Comparison of ENCODE assay signal across 22 mouse cellular contexts in the genomic region with DNA sequence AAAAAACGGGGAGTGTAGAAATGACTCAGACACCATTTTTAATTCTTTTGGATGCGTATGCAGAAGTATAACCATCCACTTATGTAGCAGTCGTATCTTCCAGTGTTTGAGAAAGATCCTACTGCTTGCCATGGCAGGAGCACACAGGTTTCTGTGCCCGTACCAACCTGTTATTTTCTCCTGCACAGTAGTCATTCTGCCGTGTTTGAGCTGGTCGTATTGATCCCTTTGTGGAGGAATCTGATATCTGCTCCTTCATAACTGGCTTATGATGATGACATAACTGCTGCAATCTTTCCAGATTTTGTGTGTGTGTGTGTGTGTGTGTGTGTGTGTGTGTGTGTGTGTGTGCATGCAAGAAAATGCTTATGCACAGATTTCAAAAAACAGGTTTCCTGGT. TPM values are rescaled to one million over a fixed set of nuclear protein-coding genes. Genes with fewer than 3 reads are reported as not detected.
DNase-seq lines count a peak whose midpoint lies in the region; ATAC-seq and TF ChIP-seq lines count a peak whose summit lies in the region.
"Had no signal": no experiment of that assay in that cellular context is flagged by ENCODE, and none has a peak within 500 bp of the region (broad histone marks: within the 10 kb centered on the region; RNA-seq: fewer than 3 reads in every experiment).

No protein-coding gene starts in this region.

- H3K4me1 ChIP-seq in liver, adult 2 months (ENCODE audit: control insufficient read depth, insufficient read depth, low read length) = peaks cover 19% of the 10 kb centered on the region
- H3K4me1 ChIP-seq in liver, embryonic 11.5 days (replicated peaks; ENCODE audit: control insufficient read depth, insufficient read depth, low read length) = peaks cover 11% of the 10 kb centered on the region

- H3K9ac ChIP-seq in liver, adult 2 months (ENCODE audit: low read depth, low read length) = no peak overlapping the region
- H3K9ac ChIP-seq in liver, embryonic 11.5 days (ENCODE audit: low read depth, low read length) = no peak overlapping the region

- H3K4me2 ChIP-seq in liver, embryonic 11.5 days = no peak overlapping the region

- H3K4me3 ChIP-seq in liver, adult 2 months (ENCODE audit: insufficient read depth, low read depth, low read length) = no peak overlapping the region
- H3K4me3 ChIP-seq in liver, embryonic 11.5 days (ENCODE audit: low read depth, low read length) = no peak overlapping the region

- H3K36me3 ChIP-seq in liver, adult 2 months (ENCODE audit: control insufficient read depth, insufficient read depth, low read length) = peaks cover 14% of the 10 kb centered on the region
- H3K36me3 ChIP-seq in liver, embryonic 11.5 days (ENCODE audit: control insufficient read depth, insufficient read depth, low read length) = no peaks in the 10 kb centered on the region

- WGBS in liver, adult 2 months = 38% methylated on average over 6 of the region's 6 CpGs
- WGBS in liver, embryonic 11.5 days = 75% methylated on average over 6 of the region's 6 CpGs

- no peak for TF ChIP-seq CTCF in liver, adult 2 months (IDR thresholded peaks at IDR 0.05; ENCODE audit: low read depth, low read length)

- no peak for TF ChIP-seq POLR2A in liver, adult 2 months (IDR thresholded peaks at IDR 0.05; ENCODE audit: extremely low read depth, insufficient read depth, low read length)

- no peak overlapping the region for H3K27ac ChIP-seq in liver, adult 2 months (replicated peaks; ENCODE audit: insufficient read depth, low read depth, low read length)
- no peak overlapping the region for H3K27ac ChIP-seq in liver, embryonic 11.5 days (ENCODE audit: low read depth, low read length)

- H3K27me3 ChIP-seq in liver, adult 2 months (ENCODE audit: control insufficient read depth, insufficient read depth, low read length) = no peaks in the 10 kb centered on the region
- H3K27me3 ChIP-seq in liver, embryonic 11.5 days (replicated peaks; ENCODE audit: control insufficient read depth, insufficient read depth, low read length) = no peaks in the 10 kb centered on the region
- H3K27me3 ChIP-seq: CH12.LX, Patski had no signal

- DNase-seq in frontal cortex, postnatal 14 days (ENCODE audit: low spot score in 2 of 2) = no peak
- peak; percentile 77 for DNase-seq in heart, adult 11 months
- no peak for DNase-seq in heart, postnatal 25 days (ENCODE audit: low spot score)
- peak; percentile 2 for DNase-seq in layer of hippocampus, adult 11-12 months (ENCODE audit: low spot score)
- no peak for DNase-seq in layer of hippocampus, postnatal 36 days
- DNase-seq in liver, adult 2 months (ENCODE audit: extremely low read depth, low read depth, low spot score) = peak; percentile 50
- no peak for DNase-seq in liver, embryonic 11.5 days (ENCODE audit: low spot score)
- DNase-seq: adrenal gland, adult 2 months; adrenal gland, adult 8-10 months; adrenal gland, postnatal 10 days; adrenal gland, postnatal 14 days; adrenal gland, postnatal 25 days; adrenal gland, postnatal 36 days; B cell, adult 2 months; cerebellum, adult 11 months; cerebellum, adult 11-12 months had no signal

- ATAC-seq in frontal cortex, adult (ENCODE audit: low TSS enrichment) = 0 out of 2 replicates have a peak, but pooled peaks have one; percentile 29
- no peak for ATAC-seq in liver, embryonic 11.5 days (replicated peaks; ENCODE audit: low FRiP score)
- ATAC-seq: activated CD4-positive, CD25-positive, alpha-beta regulatory T cell, adult 4 months; CD4-positive, CD25-positive, alpha-beta regulatory T cell, adult 4 months; Patski had no signal

- no peaks in the 10 kb centered on the region for H3K9me3 ChIP-seq in liver, embryonic 11.5 days (ENCODE audit: control insufficient read depth, low read length)
- H3K9me3 ChIP-seq: G1E had no signal

- intact Hi-C loops in heart, postnatal 25 days (cut with DNase I) = no loop called here

- peaks cover 7% of the 10 kb centered on the region; the same call in 1 of the 2 replicates for H3K79me2 ChIP-seq in liver, adult 2 months (ENCODE audit: control insufficient read depth, insufficient read depth, low read length)

RNA-seq across cellular contexts. Expression of a gene that starts 25.4 kb away (rescaled TPM):
- total RNA-seq in heart, postnatal 25 days (2021) = 10 to 100 TPM; 34.0 to 41.3 TPM
- 100 to 1,000 TPM in 1 of 2 experiments, 10 to 100 TPM in 1; 99.1 to 103 TPM for total RNA-seq in layer of hippocampus, postnatal 36 days (2021)
- total RNA-seq in liver, adult 2 months (2014; rRNA removed) = 70.9 and 75.6 TPM in 2 replicates
- polyA plus RNA-seq in liver, adult 2 months (2012; rRNA removed) = 29.6 and 29.7 TPM in 2 replicates
- polyA plus RNA-seq in liver, embryonic 11.5 days (2014; fragmentation: Nextera tagmentation; extraction: Ambion mirVana) = 21.3 and 25.2 TPM in 2 replicates

Comparison
In these comparisons a context has a peak if more than half of its experiments do, and no peak if none do; other contexts are left out.
1. DNase-seq: peak in heart, adult 11 months (single experiment), layer of hippocampus, adult 11-12 months (single experiment) and liver, adult 2 months (single experiment); none in frontal cortex, postnatal 14 days (0 of 2), heart, postnatal 25 days (single experiment), layer of hippocampus, postnatal 36 days (0 of 2) and liver, embryonic 11.5 days (single experiment).